Mouse (Mus musculus) gastrocnemius, adult 18-20 months (tissue): ENCODE data around the gene Tuba4a. TPM values are rescaled to one million over a fixed set of nuclear protein-coding genes. Genes with fewer than 3 reads are reported as not detected.

Experiments used
- DNase-seq: peaks from one replicate; pipeline ENCODE4 v3.0.0; 2021; ENCODE audit warnings: low spot score
- long read RNA-seq, 2 experiments: library from polyadenylated mRNA; stranded (forward); transcript quantifications; one replicate each; pipeline ENCODE4 v2.0.0; 2021
- total RNA-seq, 2 experiments: library from RNA; stranded (reverse); gene quantifications; 2 replicates each; pipeline ENCODE4 v1.2.3; 2021

The Tuba4a gene
- total RNA-seq = 1,000 to 10,000 TPM; 1,120 to 1,226 TPM
- long read RNA-seq, experiment 1, transcript Tuba4a-205 (3 exons, 815 nt) = minor isoform, 5 of 494 reads
- long read RNA-seq, experiment 1, transcript Tuba4a-202 (4 exons, 2,840 nt) = major isoform, 369 of 494 reads
- long read RNA-seq, experiment 1, partial matches to known transcripts = 101 of 494 reads
- long read RNA-seq, experiment 1, other reads (novel, unspliced or antisense) = 19 of 494 reads
- long read RNA-seq, experiment 2, transcript Tuba4a-202 (4 exons, 2,840 nt) = major isoform, 298 of 403 reads
- long read RNA-seq, experiment 2, partial matches to known transcripts = 26 of 403 reads
- long read RNA-seq, experiment 2, other reads (novel, unspliced or antisense) = 77 of 403 reads

GRCm38 (mm10) chr1:75219531-75219930, at the start of gene Tuba4a:
Gene Tuba4a, minus strand, starts transcription at chr1:75219865.
- DNase-seq = no peak

- DNase-seq = no peak
Observed at GRCm38 (mm10) chr1:75264091-75264880, 44.6 kb upstream of the Tuba4a start, which contains the start of gene Ptprn. Gene Ptprn, minus strand, starts transcription at chr1:75264502.

GRCm38 (mm10) chr1:75262969-75263951, 43.6 kb upstream of the Tuba4a start:
- peak; percentile 51 for DNase-seq

- no peak for DNase-seq
Observed at GRCm38 (mm10) chr1:75261278-75261677, 41.6 kb upstream of the Tuba4a start.

GRCm38 (mm10) chr1:75255516-75256046, 35.9 kb upstream of the Tuba4a start:
- no peak for DNase-seq

- no peak for DNase-seq
Observed at GRCm38 (mm10) chr1:75254625-75255013, 35.0 kb upstream of the Tuba4a start.

- DNase-seq = peak; percentile 84
Observed at GRCm38 (mm10) chr1:75253849-75254624, 34.4 kb upstream of the Tuba4a start.

- DNase-seq = no peak
Observed at GRCm38 (mm10) chr1:75253029-75253428, 33.4 kb upstream of the Tuba4a start.

- no peak for DNase-seq
Observed at GRCm38 (mm10) chr1:75252308-75252707, 32.6 kb upstream of the Tuba4a start.

GRCm38 (mm10) chr1:75251112-75251970, 31.7 kb upstream of the Tuba4a start:
- DNase-seq = peak; percentile 74

- DNase-seq = no peak
Observed at GRCm38 (mm10) chr1:75250498-75250897, 30.8 kb upstream of the Tuba4a start.

GRCm38 (mm10) chr1:75248041-75248772, 28.5 kb upstream of the Tuba4a start:
- DNase-seq = peak; percentile 56

GRCm38 (mm10) chr1:75247071-75247930, 27.6 kb upstream of the Tuba4a start:
- DNase-seq = no peak

- DNase-seq = peak; percentile 66
Observed at GRCm38 (mm10) chr1:75244836-75245235, 25.2 kb upstream of the Tuba4a start.

- no peak for DNase-seq
Observed at GRCm38 (mm10) chr1:75244175-75244826, 24.6 kb upstream of the Tuba4a start.

- DNase-seq = no peak
Observed at GRCm38 (mm10) chr1:75243411-75243810, 23.7 kb upstream of the Tuba4a start.

- DNase-seq = no peak
Observed at GRCm38 (mm10) chr1:75239591-75239990, 19.9 kb upstream of the Tuba4a start.
